Mouse (Mus musculus) heart, adult 8-10 months (tissue): ENCODE results near the gene Rgs17. TPM values are rescaled to one million over a fixed set of nuclear protein-coding genes. Genes with fewer than 3 reads are reported as not detected.
"Not testable (repeated sequence)": the region's sequence is repeated elsewhere in the genome, so short reads cannot be mapped to it uniquely, and the experiment has no call there.

Experiments used
- DNase-seq: peaks from one replicate; pipeline ENCODE4 v3.0.0; 2022; ENCODE audit warnings: low spot score
- total RNA-seq, 4 experiments: library from RNA; stranded (reverse); gene quantifications; 2 replicates each; pipeline ENCODE4 v1.2.4; 2022

Gene Rgs17
- under 1 TPM; 0.47 to 0.75 (median 0.50) TPM for total RNA-seq

- DNase-seq: peak; percentile 11
These were observed at the start of gene Rgs17 for GRCm38 (mm10) chr10:5922294-5922828. Rgs17 (minus strand) TSS chr10:5922400.

GRCm38 (mm10) chr10:5967655-5968054 lies 45.5 kb upstream of the Rgs17 start:
- DNase-seq: no peak

- DNase-seq: not testable (repeated sequence)
These were observed 31.6 kb upstream of the Rgs17 start for GRCm38 (mm10) chr10:5953787-5954186.

GRCm38 (mm10) chr10:5924261-5924660 lies 2.1 kb upstream of the Rgs17 start:
- no peak for DNase-seq

GRCm38 (mm10) chr10:5923096-5923495 lies 896 bp upstream of the Rgs17 start:
- no peak for DNase-seq

- DNase-seq: no peak
These were observed 429 bp downstream of the Rgs17 start for GRCm38 (mm10) chr10:5921771-5922170.

GRCm38 (mm10) chr10:5921031-5921551 lies 1.1 kb downstream of the Rgs17 start:
- DNase-seq: no peak

GRCm38 (mm10) chr10:5904399-5904798 lies 17.8 kb downstream of the Rgs17 start:
- no peak for DNase-seq

GRCm38 (mm10) chr10:5901777-5902176 lies 20.4 kb downstream of the Rgs17 start:
- DNase-seq: no peak

GRCm38 (mm10) chr10:5900731-5901130 lies 21.5 kb downstream of the Rgs17 start:
- no peak for DNase-seq

GRCm38 (mm10) chr10:5877106-5877505 lies 45.1 kb downstream of the Rgs17 start:
- DNase-seq: no peak

GRCm38 (mm10) chr10:5871081-5871480 lies 51.1 kb downstream of the Rgs17 start:
- no peak for DNase-seq

GRCm38 (mm10) chr10:5867981-5868552 lies 54.1 kb downstream of the Rgs17 start:
- DNase-seq: peak; percentile 1

- no peak for DNase-seq
These were observed 56.2 kb downstream of the Rgs17 start for GRCm38 (mm10) chr10:5865996-5866395.

- no peak for DNase-seq
These were observed 59.5 kb downstream of the Rgs17 start for GRCm38 (mm10) chr10:5862669-5863068.

GRCm38 (mm10) chr10:5860849-5861248 lies 61.4 kb downstream of the Rgs17 start:
- no peak for DNase-seq

- no peak for DNase-seq
These were observed 62.5 kb downstream of the Rgs17 start for GRCm38 (mm10) chr10:5859729-5860128.

GRCm38 (mm10) chr10:5857996-5858549 lies 64.1 kb downstream of the Rgs17 start:
- DNase-seq: no peak

- DNase-seq: no peak
These were observed 68.8 kb downstream of the Rgs17 start for GRCm38 (mm10) chr10:5853290-5853868.

GRCm38 (mm10) chr10:5846939-5847338 lies 75.3 kb downstream of the Rgs17 start:
- peak; percentile 31 for DNase-seq

- DNase-seq: peak; percentile 6
These were observed 80.8 kb downstream of the Rgs17 start for GRCm38 (mm10) chr10:5841369-5841768.

GRCm38 (mm10) chr10:5826336-5827025 lies 95.7 kb downstream of the Rgs17 start:
- DNase-seq: no peak
